ENCODE assay signal across 8 mouse cellular contexts in the genomic region with DNA sequence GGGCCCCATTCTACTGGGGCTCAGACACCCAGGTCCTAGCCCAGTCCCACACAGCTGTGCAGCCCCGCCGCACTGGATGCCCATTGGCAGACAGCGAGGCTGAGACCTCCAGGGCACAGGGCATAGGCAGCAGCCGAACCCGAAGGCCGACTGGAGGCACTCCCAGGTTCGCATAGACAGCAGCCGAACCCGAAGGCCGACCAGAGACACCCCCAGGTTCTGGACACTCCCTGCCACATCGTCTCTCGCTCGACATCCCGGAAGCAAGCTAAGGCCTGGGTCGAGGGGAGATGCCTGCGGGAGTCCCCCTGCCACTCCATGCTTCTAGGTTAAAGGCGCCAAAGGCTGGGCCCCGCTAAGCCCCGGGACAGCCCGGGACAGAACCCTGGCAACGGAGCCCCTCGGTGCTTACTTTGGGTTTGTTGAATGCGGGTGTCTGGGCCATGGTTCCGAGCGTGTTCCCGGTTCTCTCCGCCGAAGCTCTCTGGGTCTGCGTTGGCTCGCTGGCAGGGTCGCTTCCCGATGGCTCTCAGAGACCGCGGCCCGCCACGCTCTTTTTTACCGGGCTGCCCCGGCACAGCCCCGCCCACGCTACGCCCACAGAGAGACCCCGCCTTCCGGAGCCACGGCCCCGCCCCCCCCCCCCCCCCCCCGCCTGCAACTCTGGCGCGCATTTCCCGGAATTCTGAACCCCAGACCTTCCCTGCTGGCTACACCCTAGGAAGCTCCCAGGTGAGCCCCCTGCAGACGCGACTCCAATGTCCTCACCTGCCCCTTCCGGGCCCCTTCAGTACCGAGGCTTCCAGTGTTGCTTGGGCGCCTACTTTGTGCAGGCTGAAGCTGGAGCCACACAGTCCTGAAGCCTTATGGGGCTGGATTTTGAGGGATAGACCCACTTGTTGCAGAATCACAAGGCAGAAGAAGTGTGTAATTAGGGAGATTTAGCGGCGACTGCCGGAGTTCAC. TPM values are rescaled to one million over a fixed set of nuclear protein-coding genes. Genes with fewer than 3 reads are reported as not detected.
DNase-seq lines count a peak whose midpoint lies in the region; ATAC-seq and TF ChIP-seq lines count a peak whose summit lies in the region.

A gene (minus strand): TSS at position 593 of the 965 bp plus-strand sequence.

- peak; percentile 57 for DNase-seq in left cerebral cortex, postnatal 4 days
- DNase-seq in left cerebral cortex, adult 11 months (ENCODE audit: low spot score) = no peak
- DNase-seq in c-Kit-positive CD71-positive TER-119-negative erythroid progenitor cells, embryonic 14.5 days (ENCODE audit: low read depth) = peak; percentile 21
- DNase-seq in gastrocnemius, postnatal 10 days = peak; percentile 69
- DNase-seq in liver, postnatal 0 days = peak; percentile 80
- peak; percentile 28 for DNase-seq in urinary bladder, adult 2 months (ENCODE audit: low spot score)

- TF ChIP-seq CTCF in liver, postnatal 0 days (IDR thresholded peaks at IDR 0.05; ENCODE audit: low read depth) = no peak

- intact Hi-C loops in left cerebral cortex, postnatal 4 days (cut with DNase I) = no loop called here

- ATAC-seq in inflammation-experienced regulatory T-cells, adult 6 months = peak; percentile 57
- peak; percentile 83 for ATAC-seq in liver, postnatal 0 days
- peak; percentile 80 for ATAC-seq in neural tube, embryonic 12.5 days (ENCODE audit: low FRiP score, low read depth)

- no peak within 1 kb of the TSS for H3K27ac ChIP-seq in liver, postnatal 0 days (ENCODE audit: low read depth)
- no peak within 1 kb of the TSS for H3K27ac ChIP-seq in neural tube, embryonic 12.5 days

- peak within 1 kb of the TSS; percentile 98 for H3K4me2 ChIP-seq in liver, postnatal 0 days (ENCODE audit: low read depth, low read length)
- H3K4me2 ChIP-seq in neural tube, embryonic 12.5 days (replicated peaks) = peak within 1 kb of the TSS; percentile 85

- H3K4me1 ChIP-seq in liver, postnatal 0 days (ENCODE audit: insufficient read depth) = peaks cover 14% of the 10 kb centered on the region
- peaks cover 10% of the 10 kb centered on the region; the same call in 1 of the 2 replicates for H3K4me1 ChIP-seq in neural tube, embryonic 12.5 days

- H3K36me3 ChIP-seq in liver, postnatal 0 days (replicated peaks; ENCODE audit: insufficient read depth, low read length) = no peaks in the 10 kb centered on the region
- H3K36me3 ChIP-seq in neural tube, embryonic 12.5 days = no peaks in the 10 kb centered on the region

- 0 out of 2 replicates have a peak, but pooled peaks cover 16% of the 10 kb centered on the region for H3K27me3 ChIP-seq in liver, postnatal 0 days (ENCODE audit: insufficient read depth, low read length)
- 0 out of 2 replicates have a peak, but pooled peaks cover 7% of the 10 kb centered on the region for H3K27me3 ChIP-seq in neural tube, embryonic 12.5 days (replicated peaks)

- no peak for TF ChIP-seq EP300 in liver, postnatal 0 days (IDR thresholded peaks at IDR 0.05; ENCODE audit: low read depth)

- peak within 1 kb of the TSS; percentile 64 for H3K4me3 ChIP-seq in liver, postnatal 0 days (ENCODE audit: low read depth, low read length)
- peak within 1 kb of the TSS; percentile 46 for H3K4me3 ChIP-seq in neural tube, embryonic 12.5 days

- no peaks in the 10 kb centered on the region for H3K9me3 ChIP-seq in liver, postnatal 0 days (ENCODE audit: low read length)
- no peaks in the 10 kb centered on the region for H3K9me3 ChIP-seq in neural tube, embryonic 12.5 days

- H3K9ac ChIP-seq in liver, postnatal 0 days (replicated peaks) = peak within 1 kb of the TSS; percentile 69
- peak within 1 kb of the TSS; percentile 53 for H3K9ac ChIP-seq in neural tube, embryonic 12.5 days

- WGBS in liver, postnatal 0 days (ENCODE audit: insufficient replicate concordance) = 2% methylated on average over 52 of the region's 57 CpGs
- WGBS in neural tube, embryonic 12.5 days = under 1% methylated on average over 52 of the region's 57 CpGs

RNA-seq across cellular contexts. Expression of the gene that starts here (rescaled TPM):
- 1 to 10 TPM; 5.0 to 5.9 TPM for total RNA-seq in left cerebral cortex, postnatal 4 days (2021)
- total RNA-seq in gastrocnemius, postnatal 10 days (2021) = 1 to 10 TPM; 1.1 to 2.4 TPM
- polyA plus RNA-seq in inflammation-experienced regulatory T-cells, adult 6 months (2017; shearing (Covaris generic)) = 1 to 10 TPM; 4.4 to 8.2 (median 7.4) TPM
- 2.7 TPM in 2 replicates for polyA plus RNA-seq in liver, postnatal 0 days (2015; fragmentation: Nextera tagmentation; extraction: Ambion mirVana)
- 3.9 and 4.2 TPM in 2 replicates for polyA plus RNA-seq in neural tube, embryonic 12.5 days (2016; fragmentation: Nextera tagmentation; extraction: Ambion mirVana)
- 8.7 and 9.5 TPM in 2 replicates for polyA plus RNA-seq in urinary bladder, adult 2 months (2012; rRNA removed)
